Mouse (Mus musculus): ENCODE measurements around the gene Pacsin1.
"Not testable (repeated sequence)": the region's sequence is repeated elsewhere in the genome, so short reads cannot be mapped to it uniquely, and the experiment has no call there.

Pacsin1 gene

DNA sequence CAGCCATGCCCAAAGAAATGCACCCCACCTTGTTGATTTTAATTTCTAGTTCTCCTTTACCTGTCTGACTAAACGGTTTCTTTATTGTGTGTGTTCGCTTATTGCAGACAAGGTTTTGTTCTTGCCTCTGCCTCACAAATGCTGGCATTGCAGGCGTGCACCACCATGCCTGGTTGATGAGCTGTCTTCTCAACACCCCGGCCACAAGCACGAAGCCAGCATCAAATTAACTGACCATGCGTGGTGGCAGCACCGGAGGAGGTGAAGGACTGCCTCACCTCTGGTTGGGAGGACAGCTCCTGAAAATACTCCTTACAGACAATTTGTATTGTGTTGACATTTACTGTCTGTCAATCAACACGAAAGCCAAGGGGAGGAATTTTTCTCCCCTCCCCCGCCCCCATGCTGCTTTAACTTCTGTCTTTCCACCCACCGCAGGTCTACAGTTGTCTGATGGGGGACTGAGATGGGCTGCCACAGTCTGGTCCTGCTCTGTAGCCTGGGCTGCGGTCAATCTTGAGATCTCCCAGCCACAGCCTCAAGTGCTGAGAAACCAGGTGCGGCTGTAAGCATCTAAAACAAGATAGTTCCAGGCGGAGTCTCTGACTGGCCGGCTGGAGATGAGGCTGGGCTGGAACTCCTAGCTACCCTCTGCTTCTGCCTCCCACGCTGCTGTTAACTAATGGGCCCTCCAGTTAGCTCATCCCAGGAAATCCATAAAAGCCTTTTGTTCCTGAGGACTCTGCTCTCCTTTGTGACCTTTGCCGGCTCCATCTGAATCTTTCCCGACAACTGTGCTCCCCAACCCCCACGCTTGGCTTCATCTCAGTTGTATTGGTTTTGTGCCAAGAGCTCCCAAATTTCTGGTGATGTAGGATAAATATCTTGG is 18.9 kb upstream of the Pacsin1 start, which contains the start of gene Rps10:
Gene Rps10, minus strand, starts transcription at position 538 of the 889 bp plus-strand sequence.
- peak; percentile 68 for DNase-seq

DNA sequence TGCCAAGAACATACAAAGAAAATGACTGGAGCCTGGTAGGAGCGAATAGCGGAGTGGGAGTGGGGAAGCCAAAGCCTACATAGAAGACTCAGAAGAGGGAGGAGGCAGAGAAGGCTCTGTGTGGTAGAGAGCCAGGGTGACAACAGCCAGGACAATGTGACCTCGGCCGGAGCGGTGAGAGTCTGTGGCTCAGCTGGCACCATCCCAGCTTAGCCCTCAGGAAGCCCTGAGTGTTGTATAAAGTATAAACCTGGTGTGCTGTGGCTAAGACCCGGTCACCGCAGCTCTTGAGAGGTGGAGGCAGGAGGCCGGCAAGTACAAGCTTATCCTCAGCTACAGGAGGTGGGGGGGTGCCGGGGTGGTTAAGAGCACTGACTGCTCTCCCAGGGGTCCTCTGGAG is 18.0 kb upstream of the Pacsin1 start:
- peak; percentile 76 for DNase-seq

DNA sequence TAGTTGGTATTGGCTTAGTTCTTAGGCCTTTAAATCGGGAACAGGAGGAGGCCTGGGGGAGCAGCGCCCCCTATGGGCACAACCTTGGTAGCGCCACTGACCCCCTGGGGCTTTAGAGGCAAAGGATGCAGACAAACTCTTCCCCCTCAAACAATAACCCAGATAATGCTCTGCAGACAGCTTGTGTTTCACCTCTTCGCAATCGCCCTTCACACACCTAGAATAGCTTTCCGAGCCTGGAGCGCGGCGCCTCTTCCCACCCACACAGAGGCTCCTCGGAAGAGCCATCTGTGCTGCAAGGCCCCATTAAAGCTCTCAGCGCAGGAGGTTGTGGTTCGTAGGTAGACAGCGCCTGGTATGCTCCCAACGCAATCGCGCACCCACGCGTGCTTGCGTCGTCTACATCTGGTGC is 16.4 kb upstream of the Pacsin1 start:
- DNase-seq: peak; percentile 77

DNA sequence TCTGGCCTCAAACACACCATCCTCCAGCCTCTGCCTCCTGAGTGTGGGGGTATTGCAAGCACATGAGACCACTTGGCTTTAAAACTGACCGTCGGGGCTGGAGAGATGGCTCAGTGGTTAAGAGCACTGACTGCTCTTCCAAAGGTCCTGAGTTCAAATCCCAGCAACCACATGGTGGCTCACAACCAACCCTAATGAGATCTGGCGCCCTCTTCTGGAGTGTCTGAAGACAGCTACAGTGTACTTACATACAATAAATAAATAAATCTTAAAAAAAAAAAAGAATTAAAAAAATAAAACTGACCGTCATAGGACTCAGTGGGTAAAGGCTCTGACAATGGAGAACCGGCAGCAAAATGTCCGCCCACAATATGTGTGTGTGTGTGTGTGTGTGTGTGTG is 15.5 kb upstream of the Pacsin1 start:
- DNase-seq: not testable (repeated sequence)

DNA sequence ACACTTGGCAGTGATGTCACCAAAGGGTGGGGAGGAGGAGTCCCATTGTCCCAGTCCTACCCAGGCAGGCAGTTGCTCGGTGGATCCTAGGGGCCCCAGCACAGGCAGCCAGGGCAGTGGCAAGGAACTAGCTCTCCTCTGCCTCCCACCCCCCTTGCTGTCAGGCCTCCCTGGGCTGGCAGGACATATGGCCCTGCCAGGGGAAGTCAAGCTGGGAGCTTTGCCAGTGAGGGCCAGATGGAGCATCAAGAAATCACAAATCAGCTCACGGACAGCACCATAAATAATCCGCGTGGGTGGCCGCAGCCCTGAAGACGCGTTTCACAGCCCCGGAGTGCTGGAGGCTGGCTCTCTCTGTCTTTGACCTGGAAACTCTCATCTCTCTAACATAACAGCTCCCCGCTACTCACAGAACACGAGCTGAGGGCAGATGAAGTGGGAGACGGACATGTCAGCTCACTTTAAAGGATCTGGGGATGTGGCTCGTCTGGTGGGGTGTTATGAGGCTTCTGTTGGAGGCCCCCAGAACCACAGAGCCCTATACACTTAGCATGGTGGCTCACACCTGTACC is 12.7 kb upstream of the Pacsin1 start:
- DNase-seq: peak; percentile 99

DNA sequence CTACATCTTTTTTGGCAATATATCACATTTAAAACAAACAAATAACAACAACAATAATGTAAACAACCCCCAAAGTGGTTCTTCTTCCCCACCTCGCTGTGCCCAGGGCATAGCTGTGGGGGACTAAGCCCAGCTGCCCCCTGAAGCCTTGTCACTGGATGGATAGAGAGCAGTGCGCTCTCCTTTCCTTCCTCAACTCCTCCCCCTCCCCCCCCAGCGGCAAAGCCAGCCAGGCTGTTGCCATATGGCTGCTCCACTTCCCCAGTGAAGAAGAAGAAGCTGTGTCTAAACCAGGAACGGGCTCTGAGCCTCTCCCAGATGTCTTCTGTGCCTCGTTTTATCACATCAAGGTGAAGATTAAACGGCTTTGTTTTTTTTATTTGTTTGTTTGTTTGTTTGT is 12.2 kb upstream of the Pacsin1 start:
- DNase-seq: peak; percentile 77

DNA sequence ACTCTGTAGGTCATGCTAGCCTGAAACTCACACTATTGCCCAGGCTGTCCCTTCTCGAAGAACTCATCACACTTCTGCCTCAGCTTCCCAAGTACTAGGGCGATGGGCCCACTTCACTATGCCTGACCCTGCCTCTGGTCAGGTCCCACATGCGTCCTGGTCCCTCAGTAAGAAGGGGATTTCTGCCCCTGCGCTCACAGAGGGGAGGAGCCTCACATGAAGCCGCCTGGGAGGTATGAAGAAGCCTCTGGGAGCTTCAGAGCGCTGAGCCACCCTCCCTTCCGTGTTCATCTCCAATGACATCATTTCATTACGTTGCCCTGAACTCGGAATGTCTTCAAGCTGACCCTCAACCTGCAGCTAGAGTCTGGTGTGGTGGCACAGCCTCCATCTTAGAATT is 11.6 kb upstream of the Pacsin1 start:
- peak; percentile 68 for DNase-seq

DNA sequence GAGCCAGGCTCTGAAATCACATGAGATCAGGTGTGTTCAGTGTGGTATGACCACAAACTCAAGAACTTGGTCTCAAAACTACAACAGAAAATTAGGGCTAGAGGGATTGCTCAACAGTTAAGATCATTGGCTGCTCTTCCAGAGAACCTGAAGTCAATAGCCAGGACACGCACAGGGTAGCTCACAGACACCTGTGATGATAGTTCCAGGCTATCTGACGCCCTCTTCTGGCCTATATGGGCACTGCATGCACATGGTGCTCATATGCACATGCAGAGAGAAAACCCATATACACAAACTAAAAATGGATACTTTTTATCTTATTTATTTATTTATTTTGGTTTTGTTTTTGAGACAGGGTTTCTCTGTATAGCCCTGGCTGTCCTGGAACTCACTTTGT is 10.7 kb upstream of the Pacsin1 start:
- DNase-seq: peak; percentile 63

DNA sequence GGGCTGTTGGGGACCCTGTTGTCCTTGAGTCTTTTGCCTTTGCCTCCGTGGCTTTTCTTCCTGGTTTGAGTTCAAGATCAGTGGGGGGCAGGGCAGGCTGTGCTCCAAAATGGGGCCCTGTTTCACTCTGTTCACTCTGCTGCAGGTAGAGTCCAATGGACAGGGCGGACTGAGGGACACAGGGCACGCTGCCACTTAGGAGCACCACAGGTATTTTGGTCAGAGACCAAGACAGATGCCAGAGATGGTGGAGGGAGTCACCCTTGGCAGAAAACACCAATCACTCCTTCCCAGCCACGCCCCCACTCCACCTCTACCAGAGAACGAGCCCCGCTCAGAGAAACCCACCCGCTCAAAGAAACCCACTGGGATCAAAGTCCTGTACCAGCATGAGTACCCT is 9.5 kb upstream of the Pacsin1 start:
- peak; percentile 74 for DNase-seq

DNA sequence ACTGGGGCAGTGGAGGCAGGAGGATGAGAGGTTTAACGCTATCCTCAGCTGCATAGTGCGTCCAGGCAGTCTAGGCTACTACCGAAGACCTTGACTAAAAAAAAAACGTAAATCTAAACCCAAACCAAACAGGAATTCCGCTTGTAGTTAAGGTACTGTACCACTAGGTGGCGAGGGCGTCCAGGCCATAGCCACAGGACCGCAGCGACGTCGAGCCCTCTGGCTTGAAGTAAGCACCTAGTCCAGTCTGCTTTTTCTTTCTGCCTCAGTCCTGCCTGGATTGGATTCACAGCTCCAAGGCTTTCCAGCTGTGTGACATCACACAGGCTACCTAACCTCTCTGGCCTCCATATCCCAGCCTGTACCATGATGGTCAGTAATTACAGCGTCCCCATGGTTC is 5.1 kb upstream of the Pacsin1 start:
- DNase-seq: peak; percentile 85

DNA sequence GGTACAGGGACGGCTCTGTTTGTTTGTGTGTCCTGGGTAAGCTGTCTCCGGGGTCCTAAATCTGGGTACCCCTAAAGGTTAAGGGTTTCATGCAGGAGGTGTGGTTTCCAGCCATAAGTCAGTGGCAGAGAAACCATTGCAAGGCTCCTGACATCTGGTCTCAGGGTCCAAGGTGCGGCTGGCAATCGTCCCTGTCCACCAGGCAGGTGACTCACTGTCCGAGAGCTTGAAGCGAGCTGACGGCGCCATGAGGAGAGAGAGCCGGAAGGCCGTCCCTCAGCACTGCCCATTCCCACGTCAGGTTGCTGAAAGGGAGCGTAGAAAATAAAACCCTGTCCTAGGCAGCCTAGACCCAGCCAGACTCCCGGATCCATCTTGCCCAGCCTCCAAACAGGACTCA is 4.7 kb upstream of the Pacsin1 start:
- no peak for DNase-seq

DNA sequence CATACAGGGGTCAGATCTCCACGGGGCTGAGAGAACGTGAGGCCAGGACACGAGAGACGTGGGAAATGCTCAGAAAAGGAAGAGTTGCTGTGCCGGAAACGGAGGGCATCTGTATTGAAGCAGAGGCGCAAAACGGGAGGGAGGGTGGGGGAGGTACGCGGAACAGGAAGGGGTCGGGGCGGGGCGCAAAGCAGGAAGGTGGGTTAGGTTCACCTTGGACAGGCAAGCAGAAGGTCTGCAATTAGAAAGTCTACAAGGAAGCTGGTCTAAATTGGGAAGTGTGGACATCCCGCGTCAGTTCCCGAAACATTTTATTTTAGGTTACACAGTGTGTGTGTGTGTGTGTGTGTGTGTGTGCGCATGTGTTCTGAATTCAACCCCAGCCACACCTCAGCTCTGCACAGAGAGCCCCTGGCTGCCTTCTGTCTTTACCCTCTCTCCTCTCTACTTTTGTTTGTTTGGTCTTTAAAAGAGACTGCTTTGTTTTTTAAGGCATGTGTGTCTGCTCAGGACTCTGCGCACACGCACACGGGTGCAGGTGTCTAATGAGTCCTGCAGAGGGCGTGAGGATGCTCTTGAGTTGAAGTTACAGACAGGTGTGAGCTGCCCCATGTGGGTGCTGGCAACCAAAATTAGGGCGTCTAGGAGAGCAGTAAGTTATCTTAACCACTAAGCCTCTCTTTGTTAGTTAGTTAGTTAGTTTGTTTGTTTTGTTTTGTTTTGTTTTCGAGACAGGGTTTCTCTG is 3.1 kb upstream of the Pacsin1 start:
- DNase-seq: no peak

DNA sequence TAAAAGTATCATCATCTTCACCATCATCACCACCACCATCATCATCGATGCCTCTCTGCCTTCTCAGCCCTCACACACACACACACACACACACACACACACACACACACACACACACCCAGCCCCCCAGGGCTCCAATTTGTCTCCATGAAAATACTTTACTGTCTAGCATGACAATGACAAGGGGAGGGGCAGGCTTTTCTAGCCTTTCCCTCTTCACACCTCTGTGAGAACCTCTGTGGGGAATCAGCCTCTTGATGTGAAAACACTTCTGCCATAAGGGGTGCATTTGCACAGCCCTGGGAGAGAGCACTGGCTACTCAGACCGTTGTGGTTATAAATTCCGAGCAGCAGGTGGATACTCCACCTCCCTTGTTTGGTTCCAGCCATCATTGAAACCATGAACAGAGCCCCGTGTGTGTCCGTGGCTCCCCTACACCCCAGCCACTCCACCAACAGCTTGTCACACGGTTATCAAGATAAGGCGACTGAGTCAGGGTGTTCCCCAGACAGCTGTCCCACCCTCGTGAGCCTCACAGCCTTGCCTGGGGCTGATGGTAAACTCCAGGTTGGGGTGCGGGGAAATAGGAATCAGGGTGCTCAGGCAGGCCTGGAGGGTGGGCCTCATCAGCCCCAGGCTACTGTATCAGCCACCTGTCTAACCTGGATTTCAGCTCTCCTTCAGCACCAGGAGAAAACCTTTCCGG is 1.9 kb upstream of the Pacsin1 start:
- DNase-seq: no peak

DNA sequence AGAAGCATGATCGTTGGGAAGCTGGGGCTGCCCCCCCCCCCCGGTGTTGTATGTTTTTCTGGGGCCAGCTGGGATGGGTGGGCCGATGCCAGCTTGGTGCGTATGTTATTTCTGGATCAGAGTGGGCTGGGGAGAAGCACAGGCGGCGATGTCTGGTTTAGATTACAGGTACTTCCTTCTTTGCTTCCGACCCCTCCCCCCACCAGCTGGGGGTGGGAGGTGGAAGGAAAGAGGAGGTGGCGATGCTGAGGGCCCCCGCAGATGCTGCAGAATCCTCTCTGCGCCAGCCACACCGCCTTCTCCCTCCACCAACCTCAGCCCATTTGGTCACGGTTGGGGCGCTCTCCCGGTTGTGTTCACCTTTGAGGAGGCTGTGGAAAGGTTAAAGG is 696 bp downstream of the Pacsin1 start:
- peak; percentile 84 for DNase-seq

DNA sequence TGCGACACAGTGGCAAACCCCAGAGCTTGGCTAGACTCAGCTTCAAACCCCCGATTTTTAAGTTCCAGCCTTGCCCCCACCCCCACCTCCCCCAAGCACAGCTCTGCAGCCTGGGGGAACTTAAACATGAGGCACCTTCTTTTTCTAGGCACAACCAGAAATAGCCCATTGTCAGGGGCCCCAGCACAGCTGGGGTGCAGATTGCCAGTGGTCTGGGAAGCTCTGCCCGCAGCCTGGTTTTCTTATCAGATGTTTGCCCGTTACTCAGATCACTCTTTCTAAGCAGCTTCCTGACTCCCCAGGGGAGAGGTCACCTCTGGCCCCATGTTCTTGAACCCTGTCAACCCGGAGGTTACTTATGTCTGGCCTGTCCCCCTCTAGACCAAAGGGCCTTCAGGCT is 1.1 kb downstream of the Pacsin1 start:
- peak; percentile 62 for DNase-seq

DNA sequence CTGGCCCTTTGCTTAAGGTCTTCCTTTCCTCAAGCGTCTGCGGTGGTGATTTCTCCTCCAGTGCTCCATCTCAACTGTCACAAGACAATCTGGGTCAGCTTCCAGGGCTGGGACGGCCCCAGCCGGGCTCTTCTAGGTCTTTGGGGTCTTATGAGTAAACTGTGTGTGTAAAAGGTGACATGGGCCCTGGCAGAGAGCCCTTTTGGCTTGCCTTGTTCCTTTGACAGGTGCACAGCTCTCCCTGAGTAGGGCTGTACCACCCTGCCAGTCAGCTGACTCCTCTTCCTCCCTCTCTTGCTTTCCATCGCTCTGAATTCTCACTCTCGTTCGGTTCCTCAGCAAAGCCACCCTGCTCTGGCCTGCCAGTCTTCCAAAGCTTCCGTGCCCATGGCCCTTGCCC is 1.8 kb downstream of the Pacsin1 start:
- DNase-seq: peak; percentile 89

DNA sequence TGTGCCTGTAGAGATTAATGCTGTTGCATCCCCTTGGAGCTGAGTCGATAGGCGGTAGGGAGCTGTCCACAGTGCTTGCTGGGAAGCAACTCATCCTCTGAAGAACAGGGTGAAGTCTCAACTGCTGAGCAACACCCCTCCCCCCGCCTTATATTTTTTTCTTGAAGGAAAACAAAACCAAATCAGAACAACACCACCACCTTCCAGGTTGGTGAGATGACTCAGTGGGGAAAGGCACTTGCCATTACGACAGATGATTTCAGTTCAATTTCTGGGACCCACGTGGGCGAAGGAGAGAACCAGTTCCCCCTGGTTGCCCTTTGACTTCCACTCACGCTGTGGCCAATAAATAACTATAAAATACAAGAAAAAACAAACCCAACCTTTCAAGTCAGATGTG is 3.5 kb downstream of the Pacsin1 start:
- DNase-seq: no peak

DNA sequence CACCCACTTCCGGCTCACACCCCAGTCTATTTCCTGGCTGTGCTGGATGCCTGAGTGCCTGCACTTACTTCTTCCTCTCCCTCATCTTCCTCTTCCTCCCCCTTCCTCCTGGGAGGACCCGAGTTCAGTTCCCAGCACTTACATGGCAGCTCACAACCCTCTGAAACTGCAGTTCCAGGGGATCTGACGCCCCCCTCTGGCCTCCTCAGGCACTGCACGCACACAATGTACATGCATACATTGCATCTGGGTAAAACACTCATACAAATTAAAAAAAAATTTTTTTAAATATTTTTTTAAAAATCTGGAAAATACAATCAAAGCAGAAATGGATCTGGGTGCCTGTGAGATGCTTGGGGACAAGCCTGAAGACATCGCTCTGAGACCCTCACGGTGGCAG is 16.4 kb downstream of the Pacsin1 start:
- no peak for DNase-seq

DNA sequence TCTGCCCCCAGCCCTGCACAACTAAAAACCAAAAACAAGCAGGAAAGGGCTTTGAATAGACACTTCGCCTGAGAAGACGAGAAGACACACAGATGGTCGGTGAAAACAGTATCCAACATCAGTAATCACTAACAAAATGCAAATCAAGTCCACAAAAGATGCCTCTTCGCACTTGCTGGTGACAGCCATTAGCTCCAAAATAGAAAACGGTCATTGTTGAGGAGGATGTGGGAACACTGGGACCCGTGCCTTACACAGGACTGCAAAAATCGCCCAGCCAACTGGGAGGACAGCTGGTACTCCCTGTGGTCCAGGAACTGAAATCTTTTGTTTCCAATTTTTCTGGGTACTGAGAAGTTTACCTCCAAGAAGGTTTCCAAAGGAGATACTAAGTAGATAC is 18.6 kb downstream of the Pacsin1 start:
- DNase-seq: no peak

DNA sequence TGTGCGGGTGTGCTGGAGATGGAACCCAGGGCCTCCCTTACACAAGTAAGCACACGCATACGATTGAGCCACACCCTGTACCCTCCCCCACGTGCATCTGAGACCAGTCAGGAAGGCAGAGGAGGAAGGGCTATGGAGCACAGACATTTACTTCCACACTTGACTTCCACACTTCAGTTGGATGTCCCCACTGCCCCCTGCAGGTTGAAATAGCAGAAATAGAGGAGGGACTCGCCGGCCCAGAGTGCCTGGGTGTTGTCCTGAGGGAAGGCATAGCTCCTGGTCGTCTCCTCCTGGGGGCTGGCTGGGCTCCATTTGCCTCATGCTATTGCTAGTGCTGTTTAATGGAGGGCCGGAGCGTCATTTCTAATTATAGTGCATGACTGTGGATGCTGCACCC is 20.1 kb downstream of the Pacsin1 start:
- peak; percentile 60 for DNase-seq

DNA sequence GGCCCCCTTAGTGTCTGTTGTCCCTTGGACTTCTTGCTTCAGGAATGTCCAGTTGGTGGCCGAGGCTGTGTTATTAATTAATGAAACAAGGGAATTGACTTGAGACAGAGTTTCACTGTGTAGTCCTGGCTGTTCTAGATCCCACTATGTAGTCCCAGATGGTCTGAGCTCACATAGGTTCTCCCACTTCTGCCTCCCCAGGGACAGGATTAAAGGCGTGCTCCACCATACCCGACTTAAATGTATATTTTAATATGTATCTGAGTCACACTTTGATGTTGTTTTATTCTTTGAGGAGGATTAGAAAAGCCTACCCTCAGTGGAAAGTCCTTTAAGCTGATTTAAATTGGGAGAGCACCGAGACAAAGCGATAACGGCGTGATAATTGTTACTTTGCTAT is 21.0 kb downstream of the Pacsin1 start:
- no peak for DNase-seq

DNA sequence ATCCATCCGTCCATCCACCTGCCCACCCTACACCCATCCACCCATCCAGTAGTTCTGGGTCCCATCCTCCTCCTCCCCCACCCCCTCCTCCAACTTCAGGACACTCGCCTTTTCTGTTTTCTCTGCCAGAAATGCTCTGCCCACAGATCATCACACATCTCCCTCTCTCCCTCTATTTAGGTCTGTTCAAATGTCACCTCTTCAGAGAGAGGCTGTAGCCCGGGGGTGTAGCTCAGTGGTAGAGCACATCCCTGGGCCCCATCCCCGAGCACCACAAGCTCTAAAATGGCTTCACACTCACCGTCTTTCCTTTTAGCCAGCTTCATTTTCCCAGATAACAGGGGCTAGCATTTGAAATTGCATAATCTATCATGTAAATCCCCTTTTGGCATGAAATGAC is 22.4 kb downstream of the Pacsin1 start:
- DNase-seq: no peak

All from cerebellum, adult 9-11 months (tissue).